Mouse (Mus musculus) testis, adult 2 months (tissue): ENCODE results near the gene Tfr2. TPM values are rescaled to one million over a fixed set of nuclear protein-coding genes. Genes with fewer than 3 reads are reported as not detected.
A peak's percentile ranks its signal among the peaks of the same experiment; 100 is the strongest.

Experiments
- H3K27ac ChIP-seq: fragments of 200-500 bp; 2 replicates; pipeline ENCODE4 v1.5.1; 2012; ENCODE audit warnings: low read depth, low read length; ENCODE audit not compliant: control insufficient read depth, insufficient read depth
- H3K27me3 ChIP-seq: fragments of 200-500 bp; 2 replicates; pipeline ENCODE4 v1.6.1; 2012; ENCODE audit warnings: mild to moderate bottlenecking, low read length, moderate library complexity; ENCODE audit not compliant: control insufficient read depth, insufficient read depth
- H3K36me3 ChIP-seq: fragments of 200-500 bp; 2 replicates; pipeline ENCODE4 v1.6.1; 2012; ENCODE audit warnings: mild to moderate bottlenecking, low read length; ENCODE audit not compliant: control insufficient read depth, insufficient read depth
- H3K4me1 ChIP-seq: fragments of 200-500 bp; 2 replicates; pipeline ENCODE4 v1.6.1; 2012; ENCODE audit warnings: low read length; ENCODE audit not compliant: control insufficient read depth, insufficient read depth
- H3K4me3 ChIP-seq: fragments of 200-500 bp; 2 replicates; pipeline ENCODE4 v1.5.1; 2012; ENCODE audit warnings: low read depth, mild to moderate bottlenecking, low read length, moderate library complexity, mixed read lengths; ENCODE audit not compliant: control insufficient read depth
- CTCF ChIP-seq: fragments of 200-500 bp; IDR thresholded peaks from 2 replicates; pipeline ENCODE4 v1.5.1; 2012; ENCODE audit warnings: low read depth, mild to moderate bottlenecking, inconsistent platforms, low read length, moderate library complexity; ENCODE audit not compliant: control insufficient read depth, insufficient read depth, insufficient replicate concordance
- POLR2A ChIP-seq: fragments of 200-500 bp; IDR thresholded peaks from 2 replicates; pipeline ENCODE4 v1.6.1; 2012; ENCODE audit warnings: low read depth, mild to moderate bottlenecking, inconsistent platforms, low read length, moderate library complexity; ENCODE audit not compliant: control insufficient read depth
- polyA plus RNA-seq: library from polyadenylated mRNA; depleted of rRNA; stranded (reverse); fragments of >200 nt; gene quantifications from 2 replicates; pipeline ENCODE4 v1.2.3, GENCODE M21; 2012; rRNA removed

Tfr2 gene
- polyA plus RNA-seq = 4.5 and 5.2 TPM in 2 replicates

- no peaks in the 10 kb centered on the region for H3K27me3 ChIP-seq
- no peaks in the 10 kb centered on the region for H3K36me3 ChIP-seq
- H3K4me3 ChIP-seq = peak within 1 kb of the TSS; percentile 39
- no peak within 1 kb of the TSS for H3K27ac ChIP-seq
- H3K4me1 ChIP-seq = peaks cover 38% of the 10 kb centered on the region
- TF ChIP-seq POLR2A (no peak), CTCF (no peak)
Observed at GRCm38 (mm10) chr5:137569665-137570064, at the start of gene Tfr2. Gene Tfr2 (plus strand): TSS chr5:137569840.

GRCm38 (mm10) chr5:137521861-137522260 lies 47.8 kb upstream of the Tfr2 start:
- no peak overlapping the region for H3K4me3 ChIP-seq
- H3K27ac ChIP-seq = no peak overlapping the region
- H3K27me3 ChIP-seq = no peaks in the 10 kb centered on the region
- H3K4me1 ChIP-seq = no peaks in the 10 kb centered on the region
- no peak for TF ChIP-seq POLR2A
- no peak for TF ChIP-seq CTCF
- H3K36me3 ChIP-seq = peaks cover 3% of the 10 kb centered on the region; the same call in 1 of the 2 replicates

- no peaks in the 10 kb centered on the region for H3K27me3 ChIP-seq
- no peak overlapping the region for H3K4me3 ChIP-seq
- no peak for TF ChIP-seq POLR2A
- no peak for TF ChIP-seq CTCF
- H3K36me3 ChIP-seq = peaks cover 3% of the 10 kb centered on the region; the same call in 1 of the 2 replicates
- no peaks in the 10 kb centered on the region for H3K4me1 ChIP-seq
- no peak overlapping the region for H3K27ac ChIP-seq
Observed at GRCm38 (mm10) chr5:137522711-137523110, 46.9 kb upstream of the Tfr2 start.

GRCm38 (mm10) chr5:137523396-137524250 lies 46.0 kb upstream of the Tfr2 start:
- no peaks in the 10 kb centered on the region for H3K27me3 ChIP-seq
- H3K27ac ChIP-seq = no peak overlapping the region
- peaks cover 3% of the 10 kb centered on the region for H3K36me3 ChIP-seq

GRCm38 (mm10) chr5:137524251-137524515 lies 45.5 kb upstream of the Tfr2 start:
- no peaks in the 10 kb centered on the region for H3K27me3 ChIP-seq
- no peaks in the 10 kb centered on the region for H3K4me1 ChIP-seq
- H3K36me3 ChIP-seq = peaks cover 3% of the 10 kb centered on the region
- no peak overlapping the region for H3K4me3 ChIP-seq
- no peak overlapping the region for H3K27ac ChIP-seq
- TF ChIP-seq POLR2A (no peak), CTCF (no peak)

More at GRCm38 (mm10) chr5:137523396-137524250, 46.0 kb upstream of the Tfr2 start:
- no peak overlapping the region for H3K4me3 ChIP-seq
- H3K4me1 ChIP-seq = no peaks in the 10 kb centered on the region
- no peak for TF ChIP-seq POLR2A
- no peak for TF ChIP-seq CTCF

DNA sequence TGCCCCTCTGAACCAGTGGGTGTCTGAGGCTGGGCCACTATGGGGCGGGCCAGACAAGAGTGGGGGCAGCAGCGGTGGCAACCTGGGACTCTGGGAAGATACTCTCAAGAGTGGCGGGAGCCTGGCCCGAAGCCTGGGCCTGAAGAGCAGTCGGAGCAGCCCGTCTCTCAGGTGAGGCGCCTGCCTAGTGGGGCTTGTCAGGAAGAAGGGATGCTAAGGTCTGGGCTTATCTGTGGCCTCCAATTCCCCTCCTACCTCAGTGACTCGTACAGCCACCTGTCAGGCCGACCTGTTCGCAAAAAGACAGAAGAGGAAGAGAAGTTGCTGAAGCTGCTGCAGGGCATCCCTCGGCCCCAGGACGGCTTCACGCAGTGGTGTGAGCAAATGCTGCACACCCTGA lies 45.0 kb upstream of the Tfr2 start:
- TF ChIP-seq POLR2A (no peak), CTCF (no peak)

DNA sequence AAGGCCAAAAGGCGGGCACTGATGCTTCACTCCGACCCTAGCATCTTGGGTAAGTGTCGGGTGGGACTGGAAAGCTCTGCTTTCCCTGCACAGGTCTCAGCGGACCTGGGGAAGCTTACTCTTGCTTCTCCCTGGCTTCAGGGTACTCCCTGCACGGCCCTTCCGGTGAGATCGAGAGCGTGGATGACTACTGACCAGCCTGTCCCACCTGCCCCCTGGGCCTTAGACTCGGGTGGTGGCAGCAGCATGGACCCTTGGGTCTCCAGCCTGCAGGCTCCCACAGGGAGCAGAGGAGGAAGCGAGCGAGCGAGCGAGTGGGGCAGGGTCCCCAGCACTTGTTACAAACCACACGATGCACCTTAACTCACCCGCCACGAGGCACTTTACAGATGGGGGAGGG lies 44.1 kb upstream of the Tfr2 start:
- H3K27me3 ChIP-seq = no peaks in the 10 kb centered on the region
- H3K4me3 ChIP-seq = no peak overlapping the region
- no peak for TF ChIP-seq CTCF
- TF ChIP-seq POLR2A = no peak
- peaks cover 3% of the 10 kb centered on the region for H3K36me3 ChIP-seq
- no peak overlapping the region for H3K27ac ChIP-seq
- peaks cover 3% of the 10 kb centered on the region for H3K4me1 ChIP-seq

More for the DNA sequence above, 45.0 kb upstream of the Tfr2 start:
- H3K4me3 ChIP-seq = no peak overlapping the region
- no peaks in the 10 kb centered on the region for H3K27me3 ChIP-seq
- H3K36me3 ChIP-seq = peaks cover 3% of the 10 kb centered on the region
- no peak overlapping the region for H3K27ac ChIP-seq
- no peaks in the 10 kb centered on the region for H3K4me1 ChIP-seq
